Mouse (Mus musculus) adipocyte (in vitro differentiated cells): Measurements from ENCODE around the gene Cdh4.

ENCODE experiments used
- DNase-seq: peaks from one replicate; pipeline ENCODE4 v3.0.0-alpha.2; 2016; ENCODE audit warnings: low spot score

Cdh4 gene

GRCm38 (mm10) chr2:179679866-179680265 is 237.6 kb downstream of the Cdh4 start:
- no peak for DNase-seq

GRCm38 (mm10) chr2:179681386-179681785 is 239.2 kb downstream of the Cdh4 start:
- DNase-seq: no peak

- no peak for DNase-seq
Observed at GRCm38 (mm10) chr2:179687243-179687681, 245.0 kb downstream of the Cdh4 start.

DNA sequence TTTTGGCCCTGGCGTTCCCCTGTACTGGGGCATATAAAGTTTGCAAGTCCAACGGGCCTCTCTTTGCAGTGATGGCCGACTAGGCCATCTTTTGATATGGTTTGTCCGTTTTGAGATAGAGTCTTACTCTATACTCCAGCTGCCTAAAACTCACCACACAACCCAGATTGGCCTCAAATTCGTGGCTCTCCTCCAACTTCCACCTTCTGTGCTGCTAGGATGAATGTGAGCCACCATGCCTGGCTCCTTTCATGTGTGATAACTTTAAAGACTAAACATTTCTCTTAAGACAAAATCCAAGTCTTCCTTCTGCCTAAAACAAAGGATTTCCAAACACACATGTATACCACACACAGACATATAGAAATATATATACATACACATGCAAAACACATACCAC is 246.7 kb downstream of the Cdh4 start:
- DNase-seq: no peak

DNA sequence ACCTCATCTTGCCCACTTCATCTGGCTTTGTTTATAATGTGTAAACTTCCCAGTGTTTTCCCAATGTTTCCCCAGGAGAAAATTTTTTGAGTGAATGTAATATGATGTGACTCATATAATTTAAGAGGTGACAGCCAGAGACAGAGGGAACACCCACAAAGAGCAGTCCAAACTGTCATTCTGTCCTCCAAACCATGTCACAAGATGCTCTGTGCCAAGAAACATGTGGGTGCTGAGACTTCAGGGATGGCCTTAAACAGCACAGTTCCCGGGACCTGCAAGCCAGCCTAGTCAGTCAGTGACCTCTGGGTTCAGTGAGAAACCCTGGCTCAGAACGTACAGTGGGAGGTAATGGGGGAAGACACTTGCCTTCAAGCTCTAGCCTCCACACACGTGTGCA is 247.5 kb downstream of the Cdh4 start:
- no peak for DNase-seq

DNA sequence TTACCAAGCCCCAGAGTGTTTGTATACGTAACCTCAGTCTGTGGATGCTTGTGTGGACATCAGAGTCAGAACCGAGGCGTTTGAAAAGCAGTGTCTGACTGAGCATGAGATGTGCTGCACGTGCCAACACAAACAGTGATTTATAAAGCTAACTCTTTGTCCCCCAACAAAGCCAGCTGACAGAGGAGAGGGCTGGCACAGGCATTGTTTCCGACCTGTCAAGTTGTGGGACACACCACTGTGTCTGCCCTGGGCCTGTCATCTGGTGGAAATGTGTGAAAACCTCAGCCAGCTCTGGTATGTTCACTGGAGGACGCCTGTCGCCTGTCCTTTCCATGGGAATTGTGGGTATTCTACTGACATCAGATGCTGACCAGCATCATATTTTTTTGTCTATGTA is 248.3 kb downstream of the Cdh4 start:
- no peak for DNase-seq

DNA sequence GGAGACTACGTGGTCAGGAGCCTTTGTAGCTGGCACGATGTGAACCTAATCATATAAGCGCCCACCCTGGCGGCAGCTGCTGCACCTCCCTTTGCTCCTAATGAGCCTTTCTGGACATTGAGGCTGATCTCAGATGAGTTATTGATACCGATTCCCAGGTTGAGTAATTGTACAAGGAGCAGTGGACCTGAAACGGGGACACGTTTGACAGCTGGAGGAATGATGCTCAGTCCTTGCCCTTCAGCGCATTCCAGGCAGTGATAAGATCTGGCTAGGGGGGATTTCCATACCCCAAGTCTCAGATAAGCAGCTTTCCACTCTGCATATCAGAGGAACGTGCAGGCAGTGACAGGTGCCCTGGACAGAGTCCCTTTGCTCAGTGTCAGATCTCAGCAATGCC is 252.7 kb downstream of the Cdh4 start:
- no peak for DNase-seq

DNA sequence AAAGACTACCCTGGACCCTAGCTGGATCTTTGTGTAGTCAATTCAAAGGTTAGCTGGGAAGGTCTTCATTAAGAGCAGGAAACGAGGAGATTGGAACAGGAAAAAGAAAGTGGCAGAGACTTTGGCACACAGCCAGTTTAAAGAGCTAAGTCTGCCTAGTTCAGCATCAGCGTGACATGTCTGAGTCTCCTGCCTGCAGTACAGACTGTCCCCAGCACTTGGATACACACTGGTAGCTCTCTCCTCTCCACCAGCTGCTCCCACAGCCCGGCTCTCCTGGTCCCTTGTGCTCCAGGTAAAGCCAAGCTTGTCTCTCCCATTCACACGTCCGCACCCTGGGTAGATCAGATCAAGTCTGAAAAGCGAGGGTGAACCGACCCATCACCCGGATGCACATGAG is 255.4 kb downstream of the Cdh4 start:
- no peak for DNase-seq

- no peak for DNase-seq
Observed at GRCm38 (mm10) chr2:179698196-179698985, 256.2 kb downstream of the Cdh4 start.

GRCm38 (mm10) chr2:179705043-179705442 is 262.8 kb downstream of the Cdh4 start:
- DNase-seq: no peak

DNA sequence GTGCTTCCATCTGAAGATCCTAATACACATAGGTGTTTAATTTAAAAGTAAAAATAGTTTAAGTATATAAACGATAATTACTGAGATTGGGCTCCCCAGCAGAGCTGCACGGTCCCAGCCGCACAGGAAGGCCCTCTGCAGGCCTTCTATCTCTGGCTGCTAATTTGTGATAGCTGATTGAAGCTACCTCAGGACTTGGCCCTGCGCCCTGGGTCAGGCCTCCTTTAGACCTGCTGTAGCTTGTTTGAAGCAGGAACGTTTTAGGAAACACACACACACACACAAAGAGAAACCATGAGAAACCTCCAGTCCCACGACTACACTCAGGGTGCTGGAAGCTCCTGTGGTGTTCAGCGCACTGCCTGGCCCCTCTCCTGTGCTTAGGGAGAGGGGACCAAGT is 263.2 kb downstream of the Cdh4 start:
- DNase-seq: no peak

DNA sequence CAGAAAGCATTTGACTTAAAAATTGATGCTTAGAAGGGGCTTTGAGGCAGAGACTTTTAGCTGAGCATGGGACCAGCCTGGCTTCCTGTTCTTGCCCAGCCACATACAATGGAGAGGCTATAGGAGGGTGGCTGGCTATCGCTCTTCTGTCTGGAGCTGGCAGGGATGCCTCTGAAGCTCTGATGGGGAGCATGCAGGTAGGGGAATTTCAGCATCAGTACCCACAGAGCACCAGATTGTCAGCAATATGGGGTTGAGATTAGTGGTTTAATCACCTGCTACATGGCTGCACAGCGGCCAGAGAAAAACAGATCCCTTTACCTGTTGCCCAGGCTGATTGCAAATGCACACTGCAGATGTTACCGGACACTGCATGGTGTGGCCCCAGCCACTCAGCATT is 264.4 kb downstream of the Cdh4 start:
- DNase-seq: no peak

- no peak for DNase-seq
Observed at GRCm38 (mm10) chr2:179709111-179709510, 266.9 kb downstream of the Cdh4 start.

DNA sequence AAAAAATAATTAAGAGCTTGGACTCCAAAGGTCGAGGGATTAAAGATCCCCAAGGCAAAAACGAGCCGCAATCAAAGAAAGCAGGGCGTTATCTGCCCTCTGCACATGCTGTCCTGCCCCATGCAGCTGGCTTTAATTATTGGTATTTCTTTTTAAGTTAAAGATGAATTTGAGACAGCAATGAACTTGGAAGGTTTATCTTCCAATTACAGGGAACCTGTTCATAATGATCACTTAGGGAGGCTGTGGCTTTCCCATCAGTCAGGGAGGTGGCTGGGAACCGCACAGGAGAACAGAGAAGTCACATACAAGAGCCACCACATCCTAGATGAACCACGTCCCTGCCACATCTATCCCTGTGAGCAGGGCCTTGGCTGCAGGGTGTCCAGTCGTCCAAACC is 270.5 kb downstream of the Cdh4 start:
- DNase-seq: no peak

- DNase-seq: no peak
Observed at GRCm38 (mm10) chr2:179713326-179713725, 271.1 kb downstream of the Cdh4 start.

- DNase-seq: no peak
Observed at GRCm38 (mm10) chr2:179714145-179714544, 271.9 kb downstream of the Cdh4 start.

- DNase-seq: no peak
Observed at GRCm38 (mm10) chr2:179715375-179715774, 273.1 kb downstream of the Cdh4 start.

DNA sequence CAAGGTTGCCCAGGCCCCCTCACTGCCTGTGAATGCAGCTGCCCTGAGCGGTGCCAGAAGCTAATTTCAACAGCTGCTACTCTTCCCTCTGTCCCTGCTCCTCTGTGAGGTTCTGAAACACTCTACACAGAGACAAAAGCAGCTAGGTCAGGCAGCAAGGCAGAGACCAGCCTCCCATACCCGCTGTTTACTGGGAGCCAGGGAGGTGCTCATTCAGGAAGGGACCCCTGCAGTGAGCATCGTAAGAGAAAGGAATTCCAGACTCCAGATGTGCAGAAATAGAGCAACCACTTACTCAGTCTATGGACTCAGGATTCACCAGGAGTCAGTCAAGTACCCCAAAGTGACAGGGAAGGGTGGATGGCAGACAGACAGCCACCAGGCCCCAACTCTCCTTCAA is 278.1 kb downstream of the Cdh4 start:
- DNase-seq: no peak

DNA sequence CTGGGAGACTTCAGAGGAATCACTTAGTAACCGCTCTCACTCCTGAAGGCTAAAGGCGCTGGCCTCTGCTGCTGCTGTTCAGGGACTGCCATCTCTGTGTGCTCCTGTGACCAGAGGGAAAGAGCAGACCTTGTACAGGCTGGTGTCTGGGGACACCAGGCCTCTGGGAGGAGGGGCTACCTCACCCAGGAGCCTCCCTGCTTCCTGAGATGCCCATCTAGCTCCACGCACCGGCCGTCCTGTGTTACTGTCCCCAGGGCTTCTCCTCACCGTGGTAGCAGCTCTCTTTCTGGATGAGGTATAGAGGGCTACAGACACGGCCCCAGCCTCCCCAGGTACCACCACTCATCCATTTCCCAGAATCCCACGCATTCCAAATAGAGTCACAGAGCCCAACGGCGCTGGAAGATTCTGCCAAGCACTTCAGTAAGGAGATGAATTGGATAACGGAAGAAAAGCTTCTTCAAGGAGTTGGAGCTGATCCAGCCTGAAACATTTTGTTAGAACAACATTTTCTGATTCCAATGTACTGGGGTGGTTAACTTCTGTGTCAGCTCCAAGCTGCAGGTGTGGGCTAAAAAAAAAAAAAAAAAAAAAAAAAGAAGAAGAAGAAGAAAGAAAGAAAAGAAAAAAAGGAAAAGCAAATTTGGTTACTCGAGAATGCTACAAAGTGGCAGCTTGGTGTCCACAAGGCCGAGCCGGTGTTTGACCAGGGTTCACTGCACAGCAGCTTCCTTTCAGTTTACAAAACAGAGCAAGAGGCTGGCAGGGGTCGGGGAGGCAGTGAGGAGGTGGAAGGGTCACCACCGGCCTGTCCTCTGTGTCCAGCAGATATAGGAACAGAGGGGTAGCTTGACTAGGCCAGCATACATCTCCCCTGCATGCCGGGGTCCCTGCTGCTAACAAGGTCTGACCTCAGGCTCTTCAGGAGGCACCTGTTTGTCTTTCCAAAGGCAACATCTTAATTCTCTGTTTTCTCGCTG is 279.6 kb downstream of the Cdh4 start:
- DNase-seq: no peak

GRCm38 (mm10) chr2:179722776-179723386 is 280.6 kb downstream of the Cdh4 start:
- no peak for DNase-seq

- no peak for DNase-seq
Observed at GRCm38 (mm10) chr2:179723401-179723800, 281.2 kb downstream of the Cdh4 start.

GRCm38 (mm10) chr2:179729002-179729401 is 286.8 kb downstream of the Cdh4 start:
- DNase-seq: no peak

- DNase-seq: no peak
Observed at GRCm38 (mm10) chr2:179729802-179730201, 287.6 kb downstream of the Cdh4 start.
